Mouse (Mus musculus): ENCODE measurements at regions not wholly inside any gene's neighbourhood (a gene's known extent, or its start where the extent isn't known, plus 50 kb on each side); places are given as distances from the start of the nearest gene placed in this dataset.

DNA sequence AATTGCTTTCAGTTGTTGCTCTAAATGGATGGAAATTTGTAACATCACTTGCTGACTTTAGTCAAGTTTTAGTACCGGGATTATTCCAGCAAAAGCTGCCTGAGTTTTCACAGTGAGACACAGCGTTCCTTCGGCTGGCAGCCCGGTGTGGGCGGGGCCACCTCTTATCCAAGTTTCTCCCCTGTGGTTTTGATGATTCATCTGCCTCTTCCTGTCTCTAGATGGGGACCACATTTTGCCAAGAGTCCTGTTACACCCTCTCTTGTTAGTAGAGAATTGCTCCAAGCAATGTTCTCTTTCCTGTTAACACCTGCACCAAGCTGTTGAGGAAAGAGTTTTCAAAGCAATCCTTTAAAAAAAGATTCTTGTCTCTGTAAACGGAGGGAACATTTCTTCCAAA lies 254.2 kb upstream of the Gm5148 start:
- peak in 1 of 2 experiments; percentile 2 for DNase-seq (ENCODE audit: low read depth in 1 of 2, low spot score in 2 of 2)

DNA sequence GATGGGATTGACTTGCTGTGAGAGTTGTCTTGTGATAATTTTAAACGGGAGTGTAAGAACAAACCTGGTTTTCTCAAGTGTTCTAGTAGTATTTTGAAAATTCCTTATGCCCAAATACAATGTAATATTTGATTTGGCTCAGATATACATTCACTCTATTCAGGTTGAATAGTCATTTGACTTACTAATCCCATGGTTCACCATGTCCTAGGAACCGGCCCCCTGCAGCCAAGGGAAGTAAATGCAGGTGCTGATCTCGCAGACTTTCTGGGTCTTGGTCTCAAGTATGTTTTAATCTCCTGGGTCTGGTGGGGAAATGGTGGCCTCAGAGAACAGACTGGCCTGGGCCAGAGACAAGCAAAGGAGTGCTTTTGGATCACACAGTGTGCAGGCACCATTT lies 253.2 kb upstream of the Gm5148 start:
- DNase-seq (ENCODE audit: low read depth in 1 of 2, low spot score in 2 of 2) = no peak

GRCm38 (mm10) chr3:37976566-37976965 lies 252.3 kb upstream of the Gm5148 start:
- DNase-seq (ENCODE audit: low read depth in 1 of 2, low spot score in 2 of 2) = no peak

GRCm38 (mm10) chr3:37975194-37975756 lies 251.0 kb upstream of the Gm5148 start:
- DNase-seq (ENCODE audit: low read depth in 1 of 2, low spot score in 2 of 2) = no peak

DNA sequence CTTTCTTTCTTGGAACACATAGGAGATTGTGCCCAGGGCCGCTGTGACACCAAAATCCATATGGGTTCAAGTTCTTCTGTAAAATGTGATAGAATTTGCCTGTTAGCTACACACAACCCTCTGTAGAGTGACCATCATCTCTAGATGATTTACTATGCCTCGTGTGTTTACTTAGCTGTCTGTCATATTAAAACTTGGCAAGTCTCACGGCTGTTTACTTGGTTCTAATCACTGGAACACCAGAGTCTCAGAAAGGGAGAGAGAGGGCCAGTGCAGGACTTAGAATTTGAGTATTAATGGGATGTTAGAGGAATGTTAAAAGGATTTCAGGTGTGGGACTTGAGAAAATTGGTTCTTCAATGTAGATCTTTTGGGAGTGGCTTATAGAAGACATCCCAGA lies 248.6 kb upstream of the Gm5148 start:
- DNase-seq (ENCODE audit: low read depth in 1 of 2, low spot score in 2 of 2) = no peak

DNA sequence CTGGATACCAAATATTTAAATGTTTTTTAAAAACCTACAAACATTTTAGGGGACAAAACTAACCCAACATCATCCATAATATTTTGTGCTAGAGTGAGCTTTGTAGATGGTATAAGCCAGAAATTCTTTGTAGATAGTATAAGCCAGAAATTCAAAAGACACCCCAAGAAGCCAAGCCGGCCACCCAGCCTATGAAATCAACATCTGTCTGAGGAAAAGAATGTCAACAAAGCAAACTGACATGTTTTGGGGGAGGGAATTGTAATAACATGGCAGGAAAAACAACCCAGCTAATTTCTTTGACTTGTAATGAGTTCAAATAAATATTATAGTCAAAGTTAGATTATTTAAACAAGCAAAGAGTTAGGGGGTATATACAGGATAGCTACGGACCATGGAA lies 246.9 kb upstream of the Gm5148 start:
- DNase-seq (ENCODE audit: low read depth in 1 of 2, low spot score in 2 of 2) = no peak

GRCm38 (mm10) chr3:37968654-37969053 lies 244.4 kb upstream of the Gm5148 start:
- DNase-seq (ENCODE audit: low read depth in 1 of 2, low spot score in 2 of 2) = no peak

DNA sequence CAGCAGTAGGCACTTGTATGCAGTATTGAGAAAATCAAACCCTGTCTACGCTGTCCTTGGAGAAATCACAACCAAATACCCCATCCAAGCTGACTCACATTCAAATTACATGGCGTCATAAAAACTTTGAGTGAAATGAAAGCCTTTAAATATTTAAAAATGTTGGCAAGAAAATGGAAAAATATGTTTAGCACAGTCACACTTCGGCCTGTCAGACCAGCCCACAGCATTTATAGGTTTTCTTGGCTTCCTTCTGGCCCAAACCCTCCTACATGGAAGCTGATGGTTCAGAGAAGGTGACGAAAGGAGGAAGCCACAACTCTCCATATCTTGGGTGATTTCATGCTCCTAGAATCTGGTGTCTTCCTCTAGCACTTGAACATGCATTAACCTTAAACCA lies 240.9 kb upstream of the Gm5148 start:
- no peak for DNase-seq (ENCODE audit: low read depth in 1 of 2, low spot score in 2 of 2)

DNA sequence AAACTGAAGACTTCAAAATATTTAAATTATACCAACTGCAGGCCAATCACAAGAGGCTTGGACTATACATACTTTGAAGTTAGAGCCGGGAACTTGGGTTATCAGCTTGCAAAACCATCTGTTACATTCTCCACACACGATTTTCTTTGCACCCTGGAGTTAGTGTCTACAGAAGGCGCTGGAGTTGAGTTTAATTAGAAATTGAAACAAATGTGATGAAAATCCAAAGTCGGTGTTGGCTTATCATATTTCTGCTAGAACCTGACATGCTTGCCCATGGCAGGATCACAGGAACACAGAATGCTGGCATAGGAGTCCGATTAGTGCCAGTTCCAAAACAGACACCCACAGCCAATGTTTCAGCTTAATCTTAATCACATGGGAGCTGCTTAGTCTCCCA lies 239.8 kb upstream of the Gm5148 start:
- no peak for DNase-seq (ENCODE audit: low read depth in 1 of 2, low spot score in 2 of 2)

GRCm38 (mm10) chr3:37962811-37963210 lies 238.5 kb upstream of the Gm5148 start:
- no peak for DNase-seq (ENCODE audit: low read depth in 1 of 2, low spot score in 2 of 2)

GRCm38 (mm10) chr3:37962043-37962810 lies 237.9 kb upstream of the Gm5148 start:
- no peak for DNase-seq (ENCODE audit: low read depth in 1 of 2, low spot score in 2 of 2)

DNA sequence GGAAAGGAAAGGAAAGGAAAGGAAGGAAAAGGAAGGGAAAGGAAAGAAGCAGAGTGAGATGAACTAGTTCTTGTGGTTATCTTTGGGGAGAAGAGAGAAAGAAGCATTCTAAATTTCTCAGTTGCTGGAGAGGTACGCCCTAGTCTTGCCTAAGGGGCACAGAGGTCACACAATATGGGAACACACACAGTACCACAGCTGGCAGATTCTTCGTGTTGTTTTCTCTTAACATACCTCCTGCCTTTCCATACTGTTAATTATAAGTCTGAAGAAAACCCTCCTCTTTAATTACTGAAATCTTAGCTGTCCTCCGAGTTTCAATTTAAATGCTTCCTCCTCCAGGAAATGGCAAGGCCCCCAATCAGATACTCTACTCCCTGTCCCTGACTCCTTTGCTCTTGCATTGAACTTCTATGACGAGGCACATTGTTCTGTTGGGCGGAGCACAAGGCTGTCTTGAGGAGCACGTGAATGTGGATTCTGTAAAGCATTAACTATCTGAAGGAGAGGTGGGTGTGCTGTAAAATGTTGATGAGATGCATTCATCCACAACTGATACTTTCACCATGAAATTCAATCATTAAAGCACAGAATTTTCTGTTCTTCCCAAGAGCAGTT lies 234.2 kb upstream of the Gm5148 start:
- no peak for DNase-seq (ENCODE audit: low read depth in 1 of 2, low spot score in 2 of 2)

DNA sequence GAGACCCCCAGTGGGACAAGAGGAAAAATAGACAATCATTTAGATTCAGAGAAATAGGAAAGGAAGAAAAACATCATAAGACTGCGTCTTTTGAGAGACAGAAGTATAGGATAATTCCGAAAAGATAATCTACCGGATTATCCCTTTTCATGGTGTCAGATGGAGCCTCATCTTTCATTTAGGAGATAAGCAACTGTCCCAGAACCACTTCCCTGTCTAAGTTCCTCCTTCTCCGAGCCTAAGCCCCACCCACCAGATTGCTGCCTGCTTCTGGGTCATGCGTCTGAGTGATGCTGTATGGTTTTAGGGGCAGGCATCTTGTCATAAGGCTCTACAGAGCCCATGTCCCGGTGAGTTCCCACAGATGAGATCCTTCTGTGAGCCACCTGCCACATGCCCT lies 232.3 kb upstream of the Gm5148 start:
- DNase-seq (ENCODE audit: low read depth in 1 of 2, low spot score in 2 of 2) = no peak

- no peak for DNase-seq (ENCODE audit: low read depth in 1 of 2, low spot score in 2 of 2)
Measured at GRCm38 (mm10) chr3:37952891-37953290, 228.6 kb upstream of the Gm5148 start.

- DNase-seq (ENCODE audit: low read depth in 1 of 2, low spot score in 2 of 2) = no peak
Measured at GRCm38 (mm10) chr3:37952251-37952650, 228.0 kb upstream of the Gm5148 start.

DNA sequence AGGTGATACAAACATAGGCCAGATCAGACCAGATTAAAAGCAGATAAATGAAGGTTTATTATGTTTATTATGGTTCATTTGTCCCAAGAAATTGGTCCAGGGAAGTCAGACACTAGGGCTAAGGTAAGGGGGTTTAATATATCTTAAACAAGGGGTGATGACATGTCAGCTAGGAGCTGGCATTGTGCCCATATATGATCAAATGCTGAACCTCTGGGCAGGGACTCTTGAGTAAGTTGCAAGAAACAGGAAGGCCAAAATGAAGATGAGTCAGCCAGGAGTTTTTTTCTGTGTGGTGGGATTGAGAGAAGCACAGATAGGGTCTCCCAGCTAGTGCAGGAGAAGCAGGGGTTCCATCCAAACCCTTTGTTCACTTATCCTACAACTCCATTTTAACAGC lies 219.4 kb upstream of the Gm5148 start:
- DNase-seq (ENCODE audit: low read depth in 1 of 2, low spot score in 2 of 2) = no peak

DNA sequence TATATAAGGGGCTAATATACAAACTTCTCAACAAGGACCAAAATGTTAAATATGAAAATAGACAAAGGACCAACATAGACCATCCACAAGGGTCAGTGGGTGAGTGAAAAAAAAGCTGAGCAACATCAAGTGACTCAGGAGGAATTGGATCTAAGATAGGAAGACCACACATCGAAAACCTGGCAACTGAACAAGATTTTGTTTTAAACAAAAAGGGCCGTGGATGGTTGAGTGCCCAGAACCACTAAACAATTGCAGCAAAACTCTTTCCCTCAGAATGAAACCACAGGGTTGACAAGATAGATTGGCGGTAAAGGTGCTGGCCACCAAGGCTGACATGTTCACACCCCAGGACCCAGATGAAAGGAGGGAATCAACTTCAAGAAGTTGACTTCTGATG lies 215.7 kb upstream of the Gm5148 start:
- DNase-seq (ENCODE audit: low read depth in 1 of 2, low spot score in 2 of 2) = no peak

- DNase-seq (ENCODE audit: low read depth in 1 of 2, low spot score in 2 of 2) = no peak
Measured at GRCm38 (mm10) chr3:37938870-37939269, 214.6 kb upstream of the Gm5148 start.

GRCm38 (mm10) chr3:37938284-37938596 lies 213.9 kb upstream of the Gm5148 start:
- DNase-seq (ENCODE audit: low read depth in 1 of 2, low spot score in 2 of 2) = no peak

GRCm38 (mm10) chr3:37937381-37938283 lies 213.3 kb upstream of the Gm5148 start:
- no peak for DNase-seq (ENCODE audit: low read depth in 1 of 2, low spot score in 2 of 2)

DNA sequence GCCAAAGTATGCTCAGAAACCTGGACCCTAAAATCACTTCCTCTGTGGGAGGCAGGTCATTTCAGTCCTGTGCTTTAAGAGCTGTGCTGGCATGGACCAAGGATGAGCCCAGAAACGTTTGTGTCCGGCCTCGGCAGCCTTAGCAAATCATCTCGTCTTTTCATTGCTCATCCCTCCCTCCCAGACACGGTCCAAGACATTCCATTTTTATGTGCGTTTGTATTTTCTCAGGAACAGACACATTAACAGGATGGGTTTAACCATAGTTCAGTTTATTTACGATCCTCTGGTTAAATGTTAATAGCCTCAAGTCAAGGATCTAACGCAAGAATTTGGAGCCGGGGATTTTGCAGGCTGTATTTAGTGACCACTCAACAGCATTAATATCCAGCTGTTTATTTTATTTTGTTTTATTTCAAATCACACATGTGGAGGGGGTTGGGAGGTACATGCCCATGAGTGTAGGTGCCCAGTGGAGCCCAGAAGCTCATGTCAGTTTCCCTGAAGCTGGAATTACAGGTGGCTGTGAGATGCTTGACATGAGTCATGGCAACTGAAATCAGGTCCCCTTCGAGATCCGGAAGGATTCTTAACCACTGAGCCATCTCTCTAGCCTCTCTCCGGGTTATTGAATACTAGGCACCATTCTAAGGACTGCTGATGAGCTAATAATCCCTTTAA lies 212.1 kb upstream of the Gm5148 start:
- no peak for DNase-seq (ENCODE audit: low read depth in 1 of 2, low spot score in 2 of 2)

All from monocyte, adult 2 months (primary cell).